Mouse (Mus musculus) bone marrow macrophage, adult 2 months (primary cell): ENCODE measurements around the gene Ssb. TPM values are rescaled to one million over a fixed set of nuclear protein-coding genes. Genes with fewer than 3 reads are reported as not detected.
A peak's percentile ranks its signal among the peaks of the same experiment; 100 is the strongest.

Source experiments
- H3K27ac ChIP-seq: 2 replicates; pipeline ENCODE4 v1.5.1; 2012; ENCODE audit warnings: low read depth, low read length; ENCODE audit not compliant: insufficient read depth
- H3K4me1 ChIP-seq: 2 replicates; pipeline ENCODE4 v1.6.1; 2012; ENCODE audit warnings: low read length; ENCODE audit not compliant: control insufficient read depth, insufficient read depth
- H3K4me3 ChIP-seq: 2 replicates; pipeline ENCODE4 v1.5.1; 2012; ENCODE audit warnings: mild to moderate bottlenecking, low read length, moderate library complexity; ENCODE audit not compliant: insufficient read depth
- CTCF ChIP-seq: IDR thresholded peaks from 2 replicates; pipeline ENCODE4 v1.5.1; 2012; ENCODE audit warnings: low read depth, mild to moderate bottlenecking, low read length, moderate library complexity
- POLR2A ChIP-seq: IDR thresholded peaks from 2 replicates; pipeline ENCODE4 v1.6.1; 2012; ENCODE audit warnings: mild to moderate bottlenecking, low read depth, low read length, borderline replicate concordance
- polyA plus RNA-seq: library from polyadenylated mRNA; stranded (reverse); fragments of >200 nt; gene quantifications from 2 replicates; pipeline ENCODE4 v1.2.4, GENCODE M21; 2012; ENCODE audit not compliant: missing spikeins, insufficient read depth, insufficient read length

Gene Ssb
- polyA plus RNA-seq, 1 experiment, result 211 TPM

GRCm38 (mm10) chr2:69860972-69861452 is 350 bp upstream of the Ssb start:
- H3K4me1 ChIP-seq, result peaks cover 9% of the 10 kb centered on the region; the same call in 1 of the 2 replicates
- peak overlapping the region; percentile 99 for H3K4me3 ChIP-seq
- peak overlapping the region; percentile 91 for H3K27ac ChIP-seq
- TF ChIP-seq POLR2A (no peak), CTCF (no peak)

DNA sequence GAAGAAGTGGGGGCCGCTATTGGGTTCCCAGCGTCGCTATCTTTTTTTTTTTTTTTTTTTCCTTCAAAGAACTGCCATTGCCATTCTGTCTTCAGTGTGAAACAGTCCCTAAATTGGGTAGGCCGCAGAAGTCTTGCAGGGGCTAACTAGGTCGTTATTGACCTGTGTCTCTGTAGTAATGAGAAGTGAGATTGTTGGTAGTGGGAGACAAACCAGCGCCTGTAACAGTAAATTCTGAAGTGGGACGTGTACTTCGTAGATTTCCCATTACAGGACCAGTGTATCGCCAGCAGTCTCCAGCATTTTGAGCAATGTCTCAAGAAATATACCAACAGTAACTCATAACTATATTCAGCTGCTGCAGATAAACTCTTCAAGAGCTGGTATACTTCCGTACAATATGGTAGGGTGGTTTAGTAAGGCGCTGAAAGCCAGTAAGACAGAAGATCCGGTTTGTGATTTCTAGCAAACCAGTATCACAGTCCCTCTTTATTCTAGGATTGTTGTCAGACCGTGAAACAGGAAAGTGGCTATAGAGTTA is 825 bp downstream of the Ssb start:
- TF ChIP-seq POLR2A (no peak), CTCF (no peak)
- peak overlapping the region; percentile 99 for H3K4me3 ChIP-seq
- peaks cover 7% of the 10 kb centered on the region; the same call in 1 of the 2 replicates for H3K4me1 ChIP-seq
- H3K27ac ChIP-seq, result peak overlapping the region; percentile 84; the same call in 1 of the 2 replicates

- TF ChIP-seq POLR2A (no peak), CTCF (no peak)
- H3K4me3 ChIP-seq, result peak overlapping the region; percentile 71; the same call in 1 of the 2 replicates
- no peak overlapping the region for H3K27ac ChIP-seq
- peaks cover 4% of the 10 kb centered on the region; the same call in 1 of the 2 replicates for H3K4me1 ChIP-seq
Observed at GRCm38 (mm10) chr2:69883990-69884391, 22.6 kb downstream of the Ssb start.

DNA sequence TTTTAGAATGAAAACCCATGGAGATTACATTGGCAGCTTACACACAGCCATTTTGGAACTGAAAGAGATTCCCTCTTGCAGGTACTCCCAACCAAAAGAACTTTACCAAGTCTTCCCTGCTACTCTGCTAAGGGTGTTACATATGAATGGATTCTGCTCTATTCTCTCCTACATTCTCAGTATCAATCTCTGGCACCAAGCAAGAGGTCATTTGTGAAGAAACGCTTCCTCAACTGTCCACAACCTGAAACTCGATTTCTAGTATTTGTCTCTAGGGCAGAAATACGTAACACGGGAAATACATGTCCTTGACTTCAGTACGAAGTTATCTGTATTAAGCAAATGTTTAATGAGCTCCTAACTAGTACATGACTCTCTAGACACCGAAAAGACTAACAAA is 23.2 kb downstream of the Ssb start:
- Histone ChIP-seq H3K4me1 (peaks cover 4% of the 10 kb centered on the region; the same call in 1 of the 2 replicates), H3K27ac (no peak overlapping the region), H3K4me3 (peak overlapping the region; percentile 71)
- no peak for TF ChIP-seq CTCF
- TF ChIP-seq POLR2A, result no peak

GRCm38 (mm10) chr2:69885050-69885449 is 23.7 kb downstream of the Ssb start:
- H3K27ac ChIP-seq, result 0 out of 2 replicates have a peak overlapping the region, but pooled peaks have one; percentile 28
- H3K4me1 ChIP-seq, result peaks cover 4% of the 10 kb centered on the region; the same call in 1 of the 2 replicates
- H3K4me3 ChIP-seq, result peak overlapping the region; percentile 71
- TF ChIP-seq CTCF (no peak), POLR2A (no peak)

GRCm38 (mm10) chr2:69885451-69886305 is 24.3 kb downstream of the Ssb start, which contains the start of gene Mettl5:
Gene Mettl5, minus strand, starts transcription at chr2:69885615.
- peaks cover 4% of the 10 kb centered on the region; the same call in 1 of the 2 replicates for H3K4me1 ChIP-seq
- TF ChIP-seq POLR2A, result peak; percentile 74; the same call in 1 of the 2 replicates
- no peak for TF ChIP-seq CTCF
- peak within 1 kb of the TSS; percentile 71 for H3K4me3 ChIP-seq
- peak within 1 kb of the TSS; percentile 37 for H3K27ac ChIP-seq

GRCm38 (mm10) chr2:69888957-69889356 is 27.6 kb downstream of the Ssb start:
- Histone ChIP-seq H3K4me3 (no peak overlapping the region), H3K4me1 (peaks cover 4% of the 10 kb centered on the region; the same call in 1 of the 2 replicates), H3K27ac (no peak overlapping the region)
- TF ChIP-seq POLR2A (no peak), CTCF (no peak)

DNA sequence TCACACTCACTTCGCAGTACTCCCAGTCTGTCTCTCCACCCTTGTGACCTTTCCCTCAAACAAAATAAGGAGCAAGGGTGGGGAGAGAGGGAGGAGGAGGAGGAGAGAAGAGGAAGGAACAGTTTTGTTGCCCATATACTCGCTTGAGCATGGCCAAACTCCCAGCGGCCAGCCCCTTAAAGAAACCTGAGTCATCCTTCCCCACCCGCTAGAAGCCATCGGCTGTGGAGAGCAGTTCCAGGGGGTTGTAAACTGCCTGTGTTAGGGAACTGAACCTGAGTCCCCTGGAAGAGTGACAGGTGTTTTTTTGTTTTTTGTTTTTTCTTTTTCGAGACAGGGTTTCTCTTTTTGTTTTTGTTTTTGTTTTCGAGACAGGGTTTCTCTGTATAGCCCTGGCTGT is 29.5 kb downstream of the Ssb start:
- no peak overlapping the region for H3K27ac ChIP-seq
- no peaks in the 10 kb centered on the region for H3K4me1 ChIP-seq
- TF ChIP-seq POLR2A (no peak), CTCF (no peak)
- no peak overlapping the region for H3K4me3 ChIP-seq

DNA sequence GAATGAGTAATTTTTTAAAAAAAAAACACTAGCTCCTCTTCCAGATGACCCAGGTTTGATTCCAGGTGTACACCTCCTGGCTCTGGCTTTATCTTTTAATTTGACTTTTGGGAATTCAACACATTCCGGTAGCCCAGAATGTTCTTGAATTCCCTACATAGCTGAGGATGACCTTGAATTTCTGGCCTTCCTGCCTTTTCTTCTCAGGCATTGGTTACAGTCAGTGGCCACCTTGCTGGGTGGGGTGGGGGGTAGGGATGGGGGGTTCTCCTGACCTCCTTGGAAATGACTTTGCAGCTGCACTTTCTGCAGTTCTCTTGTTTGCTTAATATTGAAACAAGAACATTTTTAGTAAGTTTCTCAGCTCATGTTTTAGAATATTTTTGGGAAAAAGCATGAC is 31.8 kb downstream of the Ssb start:
- no peak overlapping the region for H3K27ac ChIP-seq
- H3K4me3 ChIP-seq, result no peak overlapping the region

More for the DNA sequence above, 31.8 kb downstream of the Ssb start:
- no peak for TF ChIP-seq CTCF
- TF ChIP-seq POLR2A, result no peak
- no peaks in the 10 kb centered on the region for H3K4me1 ChIP-seq
